19 mouse cellular contexts compared by ENCODE assay signal in genomic region chr9:56718984-56719383, GRCm38 (mm10).
"Had no signal": no experiment of that assay in that cellular context is flagged by ENCODE, and none has a peak within 500 bp of the region (broad histone marks: within the 10 kb centered on the region; RNA-seq: fewer than 3 reads in every experiment).

No protein-coding gene starts in this region.

- H3K4me3 ChIP-seq: midbrain, embryonic 10.5 days; midbrain, embryonic 12.5 days; myocyte; neural tube, embryonic 13.5 days; neural tube, embryonic 15.5 days had no signal

- H3K9me3 ChIP-seq: midbrain, embryonic 10.5 days; midbrain, embryonic 12.5 days; neural tube, embryonic 13.5 days; neural tube, embryonic 15.5 days had no signal

- H3K27me3 ChIP-seq: midbrain, embryonic 12.5 days; neural tube, embryonic 13.5 days had no signal

- H3K4me1 ChIP-seq: midbrain, embryonic 10.5 days; midbrain, embryonic 12.5 days; neural tube, embryonic 13.5 days; neural tube, embryonic 15.5 days had no signal

- H3K36me3 ChIP-seq: midbrain, embryonic 10.5 days; midbrain, embryonic 12.5 days; neural tube, embryonic 13.5 days; neural tube, embryonic 15.5 days had no signal

- H3K27ac ChIP-seq: midbrain, embryonic 10.5 days; midbrain, embryonic 12.5 days; neural tube, embryonic 13.5 days; neural tube, embryonic 15.5 days had no signal

- DNase-seq: lung, adult 18-20 months; lung, embryonic 14.5 days; lung, postnatal 10 days; lung, postnatal 4 days; midbrain, embryonic 14.5 days; retina, postnatal 1 day; right cerebral cortex, adult 18-20 months; right cerebral cortex, postnatal 25 days; right cerebral cortex, postnatal 4 days; spleen, adult 18-20 months; thymus, adult 2 months; thymus, postnatal 25 days; thymus, postnatal 4 days had no signal

- ATAC-seq: midbrain, embryonic 16.5 days had no signal
